Mouse (Mus musculus) kidney, postnatal 36 days (tissue): ENCODE data around the gene Acot11.
"Not testable (repeated sequence)": the region's sequence is repeated elsewhere in the genome, so short reads cannot be mapped to it uniquely, and the experiment has no call there.

Experiments used
- DNase-seq, 2 experiments: peaks; one replicate each; pipeline ENCODE4 v3.0.0; 2021 to 2022; ENCODE audit warnings: mixed read lengths in 2 of 2

Gene Acot11

GRCm38 (mm10) chr4:106810039-106810438, 5.2 kb upstream of the Acot11 start:
- DNase-seq = peak in 1 of 2 experiments; percentile 42

- DNase-seq = no peak
These were observed 2.5 kb upstream of the Acot11 start for GRCm38 (mm10) chr4:106807287-106807686.

DNA sequence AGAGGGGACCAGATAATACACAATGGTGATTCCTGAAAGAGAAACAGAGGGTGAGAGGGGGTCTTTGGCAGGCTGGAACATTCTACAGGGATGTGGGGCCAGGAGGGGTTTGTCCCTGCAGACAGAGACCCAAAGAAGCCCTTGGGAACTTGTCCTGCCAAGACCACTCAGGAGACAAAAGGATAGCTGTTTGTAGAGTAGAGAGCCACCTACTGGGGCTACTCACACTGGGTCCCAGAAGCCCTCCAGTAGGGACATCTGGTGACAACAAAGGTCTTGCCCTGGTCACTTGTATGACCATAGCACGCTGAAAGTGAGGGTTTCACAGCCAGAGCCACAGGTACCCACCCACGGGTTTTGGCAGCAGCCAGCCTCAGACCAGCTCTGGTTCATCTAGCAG, 1.1 kb upstream of the Acot11 start:
- no peak for DNase-seq

- DNase-seq = peak in 1 of 2 experiments; percentile 25
These were observed 443 bp downstream of the Acot11 start for GRCm38 (mm10) chr4:106804201-106804909.

GRCm38 (mm10) chr4:106803781-106804180, 1.0 kb downstream of the Acot11 start:
- no peak for DNase-seq

DNA sequence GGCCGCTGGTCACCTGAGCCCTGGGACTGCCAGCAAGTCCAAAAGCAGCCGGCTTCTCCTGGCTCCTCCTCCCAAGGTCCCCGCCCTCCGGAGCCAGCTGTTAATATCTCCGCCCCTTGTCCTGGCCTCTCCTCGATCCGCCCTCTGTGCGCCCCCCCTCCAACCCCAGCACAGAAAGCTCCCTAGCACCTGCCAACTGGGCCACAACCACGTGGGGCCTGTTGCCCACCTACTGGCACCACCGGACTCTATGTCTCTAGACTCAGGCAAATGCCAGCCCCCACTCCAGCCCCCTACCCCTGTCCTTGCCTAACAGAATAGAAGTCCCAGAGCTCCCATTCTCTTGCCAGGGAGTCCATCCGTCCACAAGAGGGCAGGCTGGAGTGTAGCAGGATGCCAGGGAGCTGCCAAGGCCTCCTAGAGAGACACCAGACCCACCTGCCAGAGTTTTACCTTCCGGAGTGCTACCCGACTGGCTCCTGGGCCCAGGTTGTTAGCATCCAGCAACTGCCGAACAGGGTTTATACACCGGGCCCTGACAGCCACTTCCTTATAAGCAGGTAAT, 4.9 kb downstream of the Acot11 start:
- DNase-seq = peak; percentile 92 to 93

GRCm38 (mm10) chr4:106798908-106799546, 5.8 kb downstream of the Acot11 start:
- peak; percentile 80 to 83 for DNase-seq

GRCm38 (mm10) chr4:106795289-106795688, 9.5 kb downstream of the Acot11 start:
- DNase-seq = no peak

DNA sequence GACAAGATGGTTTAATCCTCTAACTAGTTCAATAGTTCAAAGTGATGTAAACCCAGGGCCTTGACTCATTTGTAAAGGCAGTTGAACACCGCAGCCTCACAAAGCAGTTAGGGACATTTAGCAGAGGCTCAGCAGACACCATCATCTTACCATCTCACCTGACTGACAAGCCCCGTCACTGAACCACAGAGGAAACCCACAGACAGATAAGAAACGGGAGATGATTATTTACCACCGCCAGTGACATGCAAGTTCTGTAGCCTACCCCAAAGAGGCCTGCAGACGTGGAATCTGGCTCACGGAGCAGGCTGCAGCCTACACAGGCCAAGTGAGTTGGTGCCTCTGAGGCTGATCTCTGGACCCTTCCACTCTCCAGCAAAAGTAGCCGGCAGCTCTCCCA, 10.6 kb downstream of the Acot11 start:
- no peak for DNase-seq

DNA sequence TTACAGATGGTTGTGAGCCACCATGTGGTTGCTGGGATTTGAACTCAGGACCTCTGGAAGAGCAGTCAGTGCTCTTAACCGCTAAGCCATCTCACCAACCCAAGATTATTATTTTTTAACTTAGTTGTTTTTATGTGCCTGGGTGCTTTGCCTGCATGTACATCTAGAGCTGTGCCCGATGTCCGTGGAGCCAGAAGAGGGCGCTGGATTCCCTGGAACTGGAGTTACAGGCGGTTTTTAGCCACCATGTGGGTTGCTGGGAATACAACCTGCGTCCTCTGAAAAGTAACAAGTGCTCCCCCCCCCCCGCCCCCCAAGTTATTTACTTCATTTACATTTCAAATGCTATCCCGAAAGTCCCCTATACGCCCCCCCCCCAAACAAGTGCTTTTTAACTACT, 11.0 kb downstream of the Acot11 start:
- not testable (repeated sequence) for DNase-seq

DNA sequence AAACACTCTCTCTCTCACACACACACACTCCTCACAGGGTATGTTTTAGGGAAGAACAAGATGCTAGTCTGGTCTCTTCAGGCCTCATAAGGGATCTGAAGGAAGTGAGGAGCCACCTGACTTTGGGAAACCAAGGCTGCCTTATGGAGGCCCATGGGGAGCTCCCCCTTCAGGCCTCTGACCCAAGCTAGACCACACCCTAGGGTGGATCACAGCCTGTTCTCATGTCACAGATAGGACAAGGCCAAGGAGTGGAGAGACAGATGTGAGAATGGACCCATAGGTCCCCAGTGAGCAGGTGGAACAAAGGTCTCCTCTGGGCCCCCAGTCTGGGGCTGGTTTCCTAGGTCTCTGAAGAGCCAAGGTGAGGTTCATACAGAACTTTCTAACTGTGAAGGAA, 12.5 kb downstream of the Acot11 start:
- no peak for DNase-seq

DNA sequence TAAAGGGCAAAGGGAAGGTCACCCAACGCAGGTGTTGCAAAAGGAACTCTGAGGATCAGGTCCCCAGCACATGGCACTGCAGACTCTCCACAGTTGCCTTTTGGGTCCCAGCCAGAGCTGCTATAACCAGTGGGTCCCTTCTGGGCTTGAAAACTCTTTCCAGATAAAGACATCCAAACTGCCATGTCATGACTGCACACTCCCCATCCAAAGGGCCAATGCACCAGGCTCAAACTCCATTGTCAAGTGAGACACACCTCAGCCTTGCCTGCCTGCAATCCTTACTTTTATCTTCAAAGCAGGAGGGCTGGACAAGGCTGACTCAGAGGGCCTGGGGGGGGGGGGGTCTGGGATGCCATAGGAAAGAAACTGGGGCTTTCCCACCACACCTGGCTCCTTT, 13.9 kb downstream of the Acot11 start:
- no peak for DNase-seq

DNA sequence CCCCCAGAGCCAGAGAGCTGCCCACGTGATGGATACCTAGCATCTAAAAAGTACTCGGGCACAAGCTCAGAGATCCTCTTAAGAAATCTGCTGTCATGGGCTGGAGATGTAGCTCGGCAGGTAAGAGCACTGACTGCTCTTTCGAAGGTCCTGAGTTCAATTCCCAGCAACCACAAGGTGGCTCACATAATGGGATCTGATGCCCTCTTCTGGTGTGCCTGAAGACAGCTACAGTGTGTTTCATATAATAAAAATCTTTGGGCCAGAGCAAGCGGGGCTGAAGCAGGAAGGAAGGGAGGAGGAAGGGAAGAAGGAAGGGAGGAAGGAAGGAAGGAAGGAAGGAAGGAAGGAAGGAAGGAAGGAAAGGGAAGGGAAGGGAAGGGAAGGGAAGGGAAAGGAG, 14.6 kb downstream of the Acot11 start:
- not testable (repeated sequence) for DNase-seq

GRCm38 (mm10) chr4:106789705-106790104, 15.1 kb downstream of the Acot11 start:
- DNase-seq = peak in 1 of 2 experiments; percentile 19

DNA sequence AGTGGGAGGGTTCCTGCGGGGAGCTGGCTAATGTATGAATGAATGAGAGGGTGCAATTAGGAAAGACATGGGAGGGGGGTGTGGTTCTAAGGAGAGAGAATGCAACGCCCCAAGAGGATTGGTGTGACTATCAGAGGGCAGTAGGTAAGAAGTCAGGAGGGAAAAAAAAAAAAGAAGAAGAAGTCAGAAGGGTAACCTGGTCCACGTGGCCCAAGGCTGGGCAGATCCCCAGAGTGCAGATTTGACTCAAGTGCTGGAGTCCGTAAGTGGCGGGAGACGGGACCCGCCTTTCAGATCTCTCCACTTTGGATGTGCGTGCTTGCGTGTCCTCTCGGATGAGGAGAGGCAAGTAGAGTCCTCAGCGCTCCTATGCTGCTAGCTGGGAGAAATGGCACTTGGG, 16.2 kb downstream of the Acot11 start:
- DNase-seq = peak; percentile 33 to 70

GRCm38 (mm10) chr4:106787830-106788229, 17.0 kb downstream of the Acot11 start:
- DNase-seq = no peak

- DNase-seq = no peak
These were observed 18.9 kb downstream of the Acot11 start for GRCm38 (mm10) chr4:106785753-106786540.

- no peak for DNase-seq
These were observed 19.5 kb downstream of the Acot11 start for GRCm38 (mm10) chr4:106785345-106785744.

DNA sequence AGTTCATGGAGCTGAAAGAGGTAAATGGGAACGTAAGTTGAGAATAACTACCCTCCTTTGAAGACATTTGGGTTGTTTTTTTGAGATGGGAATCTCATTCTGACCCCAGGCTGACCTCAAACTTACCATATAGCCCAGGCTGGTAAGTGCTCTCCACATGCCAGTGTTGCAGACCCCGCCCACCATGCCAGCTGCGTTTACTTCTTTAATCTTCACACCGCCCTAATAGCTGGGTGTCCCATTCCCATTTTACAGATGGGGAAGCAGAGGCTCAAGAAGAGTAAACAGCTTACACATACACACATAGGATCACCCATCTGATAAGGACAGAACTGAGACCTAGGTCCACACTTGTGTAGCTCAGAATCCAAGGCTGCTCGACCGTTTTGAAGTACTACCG, 20.0 kb downstream of the Acot11 start:
- no peak for DNase-seq

GRCm38 (mm10) chr4:106783137-106783536, 21.7 kb downstream of the Acot11 start:
- no peak for DNase-seq

- DNase-seq = peak in 1 of 2 experiments; percentile 33
These were observed 24.8 kb downstream of the Acot11 start for GRCm38 (mm10) chr4:106780045-106780444.

DNA sequence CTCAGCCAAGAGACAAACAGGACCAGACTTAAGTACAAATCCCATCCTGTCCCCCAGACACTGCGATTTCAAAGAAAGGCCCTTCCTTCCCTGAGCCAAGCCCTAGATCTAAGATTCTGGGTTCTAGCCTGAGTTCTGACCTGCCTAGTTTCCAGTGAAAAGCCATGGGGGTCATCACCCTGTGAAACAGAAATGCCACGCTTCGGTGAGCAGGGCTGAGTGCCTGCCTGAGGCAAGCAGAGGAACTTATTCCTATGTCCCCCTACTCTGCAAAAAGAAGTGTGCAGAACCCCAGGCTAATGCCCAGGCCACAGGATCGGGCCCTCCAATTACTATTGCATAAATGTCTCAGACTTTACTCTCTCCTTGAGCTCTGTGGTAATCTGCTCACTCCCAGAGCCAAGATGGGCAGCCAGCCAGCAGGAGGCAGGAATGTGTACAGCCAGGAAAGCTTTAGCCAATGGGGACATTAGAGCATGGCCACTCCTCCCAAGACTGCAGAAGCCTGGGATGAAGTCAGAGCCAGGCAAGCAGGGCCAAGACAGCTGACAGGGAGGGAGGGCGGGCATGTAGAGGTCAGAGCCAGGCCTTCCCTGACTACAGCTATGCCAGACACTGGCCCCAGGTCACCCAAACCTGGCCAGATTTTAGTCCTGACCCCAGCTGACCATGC, 26.5 kb downstream of the Acot11 start:
- peak; percentile 99 for DNase-seq

GRCm38 (mm10) chr4:106776998-106777397, 27.8 kb downstream of the Acot11 start:
- DNase-seq = no peak
